Mouse (Mus musculus) intestine, embryonic 14.5 days (tissue): ENCODE results near the gene Slc6a18. TPM values are rescaled to one million over a fixed set of nuclear protein-coding genes. Genes with fewer than 3 reads are reported as not detected.

ENCODE experiments used
- polyA plus RNA-seq: library from polyadenylated mRNA; unstranded; fragments of >200 nt; fragmentation: Nextera tagmentation; extraction: Ambion mirVana; gene quantifications from 2 replicates; pipeline ENCODE4 v1.2.1, GENCODE M21; 2014

Slc6a18 gene
- polyA plus RNA-seq, 1 experiment from 2014 or later: not detected

Other genes with a start within 250 kb of the Slc6a18 start
- gene Lpcat1, start 210.8 kb downstream of the Slc6a18 start, polyA plus RNA-seq: 30.6 and 34.0 TPM in 2 replicates
- gene Slc6a3, start 141.3 kb downstream of the Slc6a18 start, polyA plus RNA-seq: 0.09 TPM in 1 of 2 replicates, not detected in the other
- 130 and 141 TPM in 2 replicates for gene Clptm1l, start 74.0 kb downstream of the Slc6a18 start, polyA plus RNA-seq
- gene Tert, start 51.1 kb downstream of the Slc6a18 start, polyA plus RNA-seq: 4.5 and 5.0 TPM in 2 replicates
- 0.13 and 0.28 TPM in 2 replicates for gene Slc6a19, start 26.8 kb upstream of the Slc6a18 start, polyA plus RNA-seq
- gene Slc12a7, start 55.1 kb upstream of the Slc6a18 start, polyA plus RNA-seq: 32.8 and 33.1 TPM in 2 replicates
- 3.9 and 4.2 TPM in 2 replicates for gene Nkd2, start 169.6 kb upstream of the Slc6a18 start, polyA plus RNA-seq